Comparison of ENCODE assay signal across 8 mouse cellular contexts in the genomic region with DNA sequence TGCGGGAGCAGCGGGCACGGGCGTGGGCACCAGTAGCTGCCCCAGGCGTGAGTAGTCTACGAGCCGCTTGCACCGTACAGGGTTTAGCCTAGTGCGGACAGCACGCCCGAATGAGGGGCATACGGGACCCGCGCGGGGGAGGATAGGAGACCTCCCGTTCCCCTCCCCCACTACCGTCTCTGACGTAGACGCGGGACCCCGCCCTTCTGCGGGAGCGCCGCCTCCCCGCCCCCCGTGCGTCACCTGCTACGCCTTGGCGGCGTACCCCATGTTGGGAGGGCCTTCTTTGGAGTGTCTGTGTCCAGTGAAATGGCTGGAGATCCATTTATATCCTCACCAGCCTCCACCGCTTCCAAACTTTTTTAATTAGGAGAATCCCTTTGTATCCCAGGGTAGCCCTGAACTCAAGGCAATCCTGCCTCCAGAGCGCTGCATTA. TPM values are rescaled to one million over a fixed set of nuclear protein-coding genes. Genes with fewer than 3 reads are reported as not detected.
DNase-seq lines count a peak whose midpoint lies in the region; ATAC-seq and TF ChIP-seq lines count a peak whose summit lies in the region.

No protein-coding gene starts in this region.

- no peaks in the 10 kb centered on the region for H3K9me3 ChIP-seq in ES-Bruce4 (replicated peaks; ENCODE audit: control insufficient read depth, insufficient read depth, low read length, poor library complexity, severe bottlenecking)
- no peaks in the 10 kb centered on the region for H3K9me3 ChIP-seq in forebrain, embryonic 14.5 days (replicated peaks; ENCODE audit: control insufficient read depth, low read length)
- H3K9me3 ChIP-seq in liver, postnatal 0 days (ENCODE audit: low read length) = no peaks in the 10 kb centered on the region
- H3K9me3 ChIP-seq in neural tube, embryonic 13.5 days = no peaks in the 10 kb centered on the region

- H3K4me2 ChIP-seq in forebrain, embryonic 14.5 days (ENCODE audit: low read length) = peak overlapping the region; percentile 97
- H3K4me2 ChIP-seq in liver, postnatal 0 days (ENCODE audit: low read depth, low read length) = peak overlapping the region; percentile 92
- peak overlapping the region; percentile 97 for H3K4me2 ChIP-seq in neural tube, embryonic 13.5 days

- peak overlapping the region; percentile 96 for H3K27ac ChIP-seq in ES-Bruce4 (ENCODE audit: insufficient read depth, low read length)
- H3K27ac ChIP-seq in forebrain, embryonic 14.5 days (ENCODE audit: low read depth, low read length) = peak overlapping the region; percentile 99
- peak overlapping the region; percentile 100 for H3K27ac ChIP-seq in liver, postnatal 0 days (ENCODE audit: low read depth)
- H3K27ac ChIP-seq in neural tube, embryonic 13.5 days (replicated peaks) = peak overlapping the region; percentile 100

- 0 out of 2 replicates have a peak, but pooled peaks have one; percentile 48 for TF ChIP-seq EP300 in ES-Bruce4 (IDR thresholded peaks at IDR 0.05; ENCODE audit: insufficient read depth, low read depth, low read length)
- TF ChIP-seq EP300 in liver, postnatal 0 days (IDR thresholded peaks at IDR 0.05; ENCODE audit: low read depth) = peak; percentile 33; the same call in 1 of the 2 replicates

- H3K27me3 ChIP-seq in ES-Bruce4 (ENCODE audit: control insufficient read depth, insufficient read depth, low read length, poor library complexity, severe bottlenecking) = no peaks in the 10 kb centered on the region
- H3K27me3 ChIP-seq in forebrain, embryonic 14.5 days (replicated peaks; ENCODE audit: control insufficient read depth, insufficient read depth, low read length) = no peaks in the 10 kb centered on the region
- H3K27me3 ChIP-seq in liver, postnatal 0 days (ENCODE audit: insufficient read depth, low read length) = no peaks in the 10 kb centered on the region
- no peaks in the 10 kb centered on the region for H3K27me3 ChIP-seq in neural tube, embryonic 13.5 days

- intact Hi-C loops in heart, postnatal 14 days (cut with DNase I) = no loop called here

- H3K4me1 ChIP-seq in ES-Bruce4 (ENCODE audit: control insufficient read depth, insufficient read depth, low read length) = peaks cover 4% of the 10 kb centered on the region
- H3K4me1 ChIP-seq in forebrain, embryonic 14.5 days (ENCODE audit: control insufficient read depth, insufficient read depth, low read length) = peaks cover 21% of the 10 kb centered on the region
- peaks cover 34% of the 10 kb centered on the region for H3K4me1 ChIP-seq in liver, postnatal 0 days (ENCODE audit: insufficient read depth)
- H3K4me1 ChIP-seq in neural tube, embryonic 13.5 days (replicated peaks) = peaks cover 34% of the 10 kb centered on the region

- peak; percentile 96 for DNase-seq in forebrain, embryonic 14.5 days (ENCODE audit: low spot score)
- peak; percentile 97 to 99 for DNase-seq in heart, postnatal 14 days
- peak; percentile 95 for DNase-seq in layer of hippocampus, adult 11-12 months (ENCODE audit: low spot score)
- peak; percentile 94 for DNase-seq in liver, postnatal 0 days
- DNase-seq in telencephalon, adult 2 months (ENCODE audit: low read depth, low spot score) = peak; percentile 82

- H3K9ac ChIP-seq in ES-Bruce4 (ENCODE audit: low read depth, poor library complexity, severe bottlenecking) = peak overlapping the region; percentile 84
- peak overlapping the region; percentile 87 for H3K9ac ChIP-seq in forebrain, embryonic 14.5 days (ENCODE audit: low read length)
- peak overlapping the region; percentile 98 for H3K9ac ChIP-seq in liver, postnatal 0 days (replicated peaks)
- peak overlapping the region; percentile 91 for H3K9ac ChIP-seq in neural tube, embryonic 13.5 days

- peak overlapping the region; percentile 91 for H3K4me3 ChIP-seq in ES-Bruce4 (ENCODE audit: low read depth, low read length)
- H3K4me3 ChIP-seq in forebrain, embryonic 14.5 days (ENCODE audit: low read depth, low read length) = peak overlapping the region; percentile 75
- H3K4me3 ChIP-seq in liver, postnatal 0 days (ENCODE audit: low read depth, low read length) = peak overlapping the region; percentile 89
- H3K4me3 ChIP-seq in neural tube, embryonic 13.5 days = peak overlapping the region; percentile 73

- TF ChIP-seq CTCF in ES-Bruce4 (IDR thresholded peaks at IDR 0.05; ENCODE audit: low read depth, low read length) = no peak
- no peak for TF ChIP-seq CTCF in liver, postnatal 0 days (IDR thresholded peaks at IDR 0.05; ENCODE audit: low read depth)

- TF ChIP-seq POLR2A in ES-Bruce4 (IDR thresholded peaks at IDR 0.05; ENCODE audit: insufficient read depth, low read length) = peak; percentile 87

- peak; percentile 38; the same call in 1 of the 2 replicates for ATAC-seq in cerebellum, adult (ENCODE audit: insufficient number of reproducible peaks, low FRiP score, low TSS enrichment)
- ATAC-seq in forebrain, embryonic 14.5 days = peak; percentile 51
- ATAC-seq in liver, postnatal 0 days = peak; percentile 55
- ATAC-seq in neural tube, embryonic 13.5 days (ENCODE audit: low read depth) = peak; percentile 52

- 0% methylated on average over 29 of the region's 32 CpGs for WGBS in forebrain, embryonic 14.5 days
- WGBS in liver, postnatal 0 days (ENCODE audit: insufficient replicate concordance) = under 1% methylated on average over 24 of the region's 32 CpGs
- WGBS in neural tube, embryonic 13.5 days = 1% methylated on average over 29 of the region's 32 CpGs

- peaks cover 22% of the 10 kb centered on the region for H3K36me3 ChIP-seq in ES-Bruce4 (ENCODE audit: control insufficient read depth, insufficient read depth, low read length, poor library complexity, severe bottlenecking)
- H3K36me3 ChIP-seq in forebrain, embryonic 14.5 days (ENCODE audit: control insufficient read depth, insufficient read depth, low read length) = peaks cover 18% of the 10 kb centered on the region
- peaks cover 12% of the 10 kb centered on the region for H3K36me3 ChIP-seq in liver, postnatal 0 days (replicated peaks; ENCODE audit: insufficient read depth, low read length)
- H3K36me3 ChIP-seq in neural tube, embryonic 13.5 days = peaks cover 19% of the 10 kb centered on the region

RNA-seq across cellular contexts. Expression of gene Hnrnpl, which starts 0.6 kb away (rescaled TPM):
- 633 and 662 TPM in 2 replicates for polyA plus RNA-seq in ES-Bruce4 (2011; ENCODE audit: insufficient read depth, insufficient read length, low read depth, missing spikeins)
- polyA plus RNA-seq in forebrain, embryonic 14.5 days (2014; fragmentation: Nextera tagmentation; extraction: Ambion mirVana) = 190 and 198 TPM in 2 replicates
- 100 to 1,000 TPM; 314 to 317 TPM for total RNA-seq in heart, postnatal 14 days (2021)
- 82.0 and 88.6 TPM in 2 replicates for polyA plus RNA-seq in liver, postnatal 0 days (2015; fragmentation: Nextera tagmentation; extraction: Ambion mirVana)
- polyA plus RNA-seq in neural tube, embryonic 13.5 days (2015; fragmentation: Nextera tagmentation; extraction: Ambion mirVana) = 214 and 237 TPM in 2 replicates

RNA-seq across cellular contexts. Expression of gene Ech1, which starts 16.0 kb away (rescaled TPM):
- polyA plus RNA-seq in ES-Bruce4 (2011; ENCODE audit: insufficient read depth, insufficient read length, low read depth, missing spikeins) = 41.3 and 53.0 TPM in 2 replicates
- polyA plus RNA-seq in forebrain, embryonic 14.5 days (2014; fragmentation: Nextera tagmentation; extraction: Ambion mirVana) = 103 and 107 TPM in 2 replicates
- total RNA-seq in heart, postnatal 14 days (2021) = 1,000 to 10,000 TPM; 1,375 to 1,408 TPM
- 534 and 566 TPM in 2 replicates for polyA plus RNA-seq in liver, postnatal 0 days (2015; fragmentation: Nextera tagmentation; extraction: Ambion mirVana)
- polyA plus RNA-seq in neural tube, embryonic 13.5 days (2015; fragmentation: Nextera tagmentation; extraction: Ambion mirVana) = 88.7 and 98.1 TPM in 2 replicates

RNA-seq across cellular contexts. Expression of gene Rinl, which starts 20.2 kb away (rescaled TPM):
- polyA plus RNA-seq in ES-Bruce4 (2011; ENCODE audit: insufficient read depth, insufficient read length, low read depth, missing spikeins) = 24.6 and 28.0 TPM in 2 replicates
- 1.3 and 1.5 TPM in 2 replicates for polyA plus RNA-seq in forebrain, embryonic 14.5 days (2014; fragmentation: Nextera tagmentation; extraction: Ambion mirVana)
- 1 to 10 TPM; 2.2 to 4.0 TPM for total RNA-seq in heart, postnatal 14 days (2021)
- polyA plus RNA-seq in liver, postnatal 0 days (2015; fragmentation: Nextera tagmentation; extraction: Ambion mirVana) = 7.2 and 7.6 TPM in 2 replicates
- 1.7 and 2.6 TPM in 2 replicates for polyA plus RNA-seq in neural tube, embryonic 13.5 days (2015; fragmentation: Nextera tagmentation; extraction: Ambion mirVana)

RNA-seq across cellular contexts. Expression of gene Lgals4, which starts 24.7 kb away (rescaled TPM):
- polyA plus RNA-seq in ES-Bruce4 (2011; ENCODE audit: insufficient read depth, insufficient read length, low read depth, missing spikeins) = 1.9 and 2.4 TPM in 2 replicates
- polyA plus RNA-seq in forebrain, embryonic 14.5 days (2014; fragmentation: Nextera tagmentation; extraction: Ambion mirVana) = 1.7 and 2.0 TPM in 2 replicates
- 10 to 100 TPM; 38.7 to 51.1 TPM for total RNA-seq in heart, postnatal 14 days (2021)
- 19.5 and 21.3 TPM in 2 replicates for polyA plus RNA-seq in liver, postnatal 0 days (2015; fragmentation: Nextera tagmentation; extraction: Ambion mirVana)
- 5.0 and 6.2 TPM in 2 replicates for polyA plus RNA-seq in neural tube, embryonic 13.5 days (2015; fragmentation: Nextera tagmentation; extraction: Ambion mirVana)

RNA-seq across cellular contexts. Expression of gene Nfkbib, which starts 41.7 kb away (rescaled TPM):
- 23.8 and 27.9 TPM in 2 replicates for polyA plus RNA-seq in ES-Bruce4 (2011; ENCODE audit: insufficient read depth, insufficient read length, low read depth, missing spikeins)
- 61.0 and 62.4 TPM in 2 replicates for polyA plus RNA-seq in forebrain, embryonic 14.5 days (2014; fragmentation: Nextera tagmentation; extraction: Ambion mirVana)
- 10 to 100 TPM; 15.9 to 18.0 TPM for total RNA-seq in heart, postnatal 14 days (2021)
- 25.1 and 26.9 TPM in 2 replicates for polyA plus RNA-seq in liver, postnatal 0 days (2015; fragmentation: Nextera tagmentation; extraction: Ambion mirVana)
- 63.4 and 67.7 TPM in 2 replicates for polyA plus RNA-seq in neural tube, embryonic 13.5 days (2015; fragmentation: Nextera tagmentation; extraction: Ambion mirVana)

Comparison
In these comparisons a context has a peak if more than half of its experiments do, and no peak if none do; other contexts are left out.
1. Peak in every context shown above with its lines: DNase-seq, ATAC-seq, H3K4me3 ChIP-seq and H3K27ac ChIP-seq.